Mouse (Mus musculus) megakaryocyte, embryonic 14.5 days (primary cell): ENCODE data around the gene Mettl15.

ENCODE experiments used
- FLI1 ChIP-seq: IDR thresholded peaks from 2 replicates; pipeline ENCODE4 v1.6.1; 2012; ENCODE audit warnings: low read length, inconsistent platforms, mixed read lengths
- GATA1 ChIP-seq: IDR thresholded peaks from 3 replicates; pipeline ENCODE4 v1.6.1; 2012; ENCODE audit warnings: mixed read lengths, low read length, inconsistent platforms, borderline replicate concordance

- TF ChIP-seq FLI1 (no peak), GATA1 (no peak)
These were observed 7.5 kb downstream of the Mettl15 start for GRCm38 (mm10) chr2:109273098-109273497.
